Mouse (Mus musculus): ENCODE measurements around the gene Moxd2. TPM values are rescaled to one million over a fixed set of nuclear protein-coding genes. Genes with fewer than 3 reads are reported as not detected.
A peak's percentile ranks its signal among the peaks of the same experiment; 100 is the strongest.

Moxd2 gene
- polyA plus RNA-seq (2015; fragmentation: Nextera tagmentation; extraction: Ambion mirVana): not detected in 2 replicates

- ATAC-seq (ENCODE audit: insufficient read depth, low FRiP score, low read depth): no peak
- H3K4me3 ChIP-seq (replicated peaks): no peak within 1 kb of the TSS
- no peaks in the 10 kb centered on the region for H3K4me1 ChIP-seq
- no peak within 1 kb of the TSS for H3K9ac ChIP-seq
- H3K27me3 ChIP-seq (replicated peaks): no peaks in the 10 kb centered on the region
- H3K36me3 ChIP-seq: no peaks in the 10 kb centered on the region
- no peaks in the 10 kb centered on the region for H3K9me3 ChIP-seq
- no peak within 1 kb of the TSS for H3K27ac ChIP-seq
- H3K4me2 ChIP-seq: no peak within 1 kb of the TSS
- 91% methylated on average over 3 of the region's 3 CpGs for WGBS
Observed at GRCm38 (mm10) chr6:40887394-40887793, at the start of gene Moxd2. Gene Moxd2, minus strand, starts transcription at chr6:40887494.

DNA sequence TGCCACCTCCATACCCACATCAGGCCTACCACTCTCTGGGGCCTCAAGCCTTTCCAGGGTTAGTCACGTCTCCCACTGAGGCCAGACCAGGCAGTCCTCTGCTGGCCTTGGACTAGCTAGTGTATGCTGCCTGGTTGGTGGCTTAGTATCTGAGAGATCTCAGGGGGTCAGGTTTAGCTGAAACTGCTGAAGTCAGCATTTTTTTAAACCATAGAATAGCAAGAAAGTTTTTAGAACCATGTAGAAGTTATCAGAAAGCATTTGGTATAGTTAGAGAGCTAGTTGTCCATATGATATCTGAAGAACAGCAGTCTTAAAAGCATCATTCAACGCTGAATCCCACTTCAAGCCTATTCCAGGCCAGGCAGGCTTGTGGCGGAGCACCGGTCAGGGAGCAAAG, 32.7 kb upstream of the Moxd2 start:
- no peak for ATAC-seq (ENCODE audit: insufficient read depth, low FRiP score, low read depth)
- 80% methylated on average over 4 of the region's 4 CpGs for WGBS
- no peak overlapping the region for H3K9ac ChIP-seq
- H3K4me3 ChIP-seq (replicated peaks): no peak overlapping the region
- no peaks in the 10 kb centered on the region for H3K36me3 ChIP-seq
- no peaks in the 10 kb centered on the region for H3K27me3 ChIP-seq (replicated peaks)
- H3K27ac ChIP-seq: no peak overlapping the region
- no peaks in the 10 kb centered on the region for H3K4me1 ChIP-seq
- no peak overlapping the region for H3K4me2 ChIP-seq
- no peaks in the 10 kb centered on the region for H3K9me3 ChIP-seq

DNA sequence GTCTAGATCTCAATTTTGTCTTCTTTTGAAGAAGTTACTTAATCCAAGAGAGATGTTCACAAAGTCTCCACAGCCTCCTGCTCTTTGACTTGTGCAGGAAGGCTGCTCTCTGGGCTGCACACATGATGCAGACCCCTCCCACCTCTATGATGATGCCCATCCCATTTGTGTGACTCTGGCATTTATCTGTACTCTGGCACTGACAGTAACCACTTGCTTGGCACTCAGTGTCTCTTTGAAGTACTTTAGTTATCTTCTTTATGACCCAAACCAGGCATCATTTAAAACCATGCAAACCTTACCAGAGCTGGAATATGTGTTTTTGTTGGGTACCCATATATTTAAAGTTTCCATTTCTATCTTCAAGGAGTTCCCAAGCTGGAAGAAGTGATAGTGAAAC, 13.0 kb upstream of the Moxd2 start, which contains the start of gene Prss58:
Gene Prss58, minus strand, starts transcription at position 101 of the 400 bp plus-strand sequence.
- no peaks in the 10 kb centered on the region for H3K36me3 ChIP-seq
- H3K9ac ChIP-seq: no peak within 1 kb of the TSS
- H3K4me2 ChIP-seq: no peak within 1 kb of the TSS
- no peaks in the 10 kb centered on the region for H3K4me1 ChIP-seq
- no peak for ATAC-seq (ENCODE audit: insufficient read depth, low FRiP score, low read depth)
- H3K27ac ChIP-seq: no peak within 1 kb of the TSS
- H3K9me3 ChIP-seq: no peaks in the 10 kb centered on the region
- H3K27me3 ChIP-seq (replicated peaks): no peaks in the 10 kb centered on the region
- no peak within 1 kb of the TSS for H3K4me3 ChIP-seq (replicated peaks)

DNA sequence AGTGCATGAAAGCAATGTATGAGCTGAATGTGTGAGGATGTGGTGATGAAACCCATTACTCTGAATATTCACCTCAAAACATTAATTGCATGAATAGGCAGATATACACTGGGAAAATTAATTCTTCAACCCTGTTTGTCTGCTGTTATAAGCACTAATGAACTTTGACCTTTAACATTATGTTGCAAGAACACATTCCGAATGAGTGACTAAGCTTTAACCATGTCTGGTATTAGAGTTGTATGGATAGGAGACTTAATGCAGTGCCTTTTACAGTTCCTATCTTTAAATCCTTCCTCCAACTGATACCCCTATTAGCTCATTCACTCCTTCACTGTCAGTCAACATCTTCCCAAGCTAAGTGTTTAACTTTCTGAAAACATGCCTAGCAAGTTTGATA, 7.4 kb upstream of the Moxd2 start:
- Histone ChIP-seq H3K36me3 (no peaks in the 10 kb centered on the region), H3K4me3 (replicated peaks) (no peak overlapping the region), H3K9me3 (no peaks in the 10 kb centered on the region), H3K9ac (no peak overlapping the region), H3K27me3 (replicated peaks) (no peaks in the 10 kb centered on the region), H3K4me1 (no peaks in the 10 kb centered on the region), H3K4me2 (no peak overlapping the region), H3K27ac (no peak overlapping the region)
- 73% methylated on average over 1 of the region's 1 CpGs for WGBS
- no peak for ATAC-seq (ENCODE audit: insufficient read depth, low FRiP score, low read depth)

GRCm38 (mm10) chr6:40893577-40893976, 6.3 kb upstream of the Moxd2 start:
- no peak for ATAC-seq (ENCODE audit: insufficient read depth, low FRiP score, low read depth)
- no peak overlapping the region for H3K4me3 ChIP-seq (replicated peaks)
- WGBS: 36% methylated on average over 7 of the region's 7 CpGs
- H3K4me1 ChIP-seq: no peaks in the 10 kb centered on the region
- no peak overlapping the region for H3K9ac ChIP-seq
- H3K4me2 ChIP-seq: no peak overlapping the region
- H3K9me3 ChIP-seq: no peaks in the 10 kb centered on the region
- no peaks in the 10 kb centered on the region for H3K27me3 ChIP-seq (replicated peaks)
- no peaks in the 10 kb centered on the region for H3K36me3 ChIP-seq
- H3K27ac ChIP-seq: no peak overlapping the region

- ATAC-seq (ENCODE audit: insufficient read depth, low FRiP score, low read depth): no peak
Observed at GRCm38 (mm10) chr6:40891754-40892153, 4.5 kb upstream of the Moxd2 start.

GRCm38 (mm10) chr6:40890973-40891372, 3.7 kb upstream of the Moxd2 start:
- Histone ChIP-seq H3K9me3 (no peaks in the 10 kb centered on the region), H3K9ac (no peak overlapping the region), H3K4me1 (no peaks in the 10 kb centered on the region), H3K4me2 (no peak overlapping the region), H3K27me3 (replicated peaks) (no peaks in the 10 kb centered on the region), H3K27ac (no peak overlapping the region), H3K4me3 (replicated peaks) (no peak overlapping the region), H3K36me3 (no peaks in the 10 kb centered on the region)
- ATAC-seq (ENCODE audit: insufficient read depth, low FRiP score, low read depth): no peak
- WGBS: 52% methylated on average over 1 of the region's 1 CpGs

More at GRCm38 (mm10) chr6:40891754-40892153, 4.5 kb upstream of the Moxd2 start:
- Histone ChIP-seq H3K9ac (no peak overlapping the region), H3K27ac (no peak overlapping the region), H3K36me3 (no peaks in the 10 kb centered on the region), H3K4me2 (0 out of 2 replicates have a peak overlapping the region, but pooled peaks have one; percentile 13), H3K4me3 (replicated peaks) (no peak overlapping the region), H3K9me3 (no peaks in the 10 kb centered on the region), H3K4me1 (no peaks in the 10 kb centered on the region), H3K27me3 (replicated peaks) (no peaks in the 10 kb centered on the region)
- 79% methylated on average over 4 of the region's 4 CpGs for WGBS

GRCm38 (mm10) chr6:40845283-40845682, 42.0 kb downstream of the Moxd2 start:
- no peak overlapping the region for H3K4me3 ChIP-seq (replicated peaks)
- no peak overlapping the region for H3K4me2 ChIP-seq
- H3K9ac ChIP-seq: no peak overlapping the region
- no peaks in the 10 kb centered on the region for H3K36me3 ChIP-seq
- no peak for ATAC-seq (ENCODE audit: insufficient read depth, low FRiP score, low read depth)
- H3K27ac ChIP-seq: no peak overlapping the region
- H3K27me3 ChIP-seq (replicated peaks): no peaks in the 10 kb centered on the region
- no peaks in the 10 kb centered on the region for H3K9me3 ChIP-seq
- no peaks in the 10 kb centered on the region for H3K4me1 ChIP-seq

Other genes starting within 250 kb of the Moxd2 start
- not detected in 2 replicates for gene Prss58, start 12.9 kb upstream of the Moxd2 start, polyA plus RNA-seq (2015; fragmentation: Nextera tagmentation; extraction: Ambion mirVana)
- not detected in 2 replicates for gene 1700074P13Rik, start 53.1 kb upstream of the Moxd2 start, polyA plus RNA-seq (2015; fragmentation: Nextera tagmentation; extraction: Ambion mirVana)
- 0.17 and 0.24 TPM in 2 replicates for gene Gm4744, start 64.4 kb upstream of the Moxd2 start, polyA plus RNA-seq (2015; fragmentation: Nextera tagmentation; extraction: Ambion mirVana)
- gene 1810009J06Rik, start 77.3 kb upstream of the Moxd2 start, polyA plus RNA-seq (2015; fragmentation: Nextera tagmentation; extraction: Ambion mirVana): 0.45 TPM in 1 of 2 replicates, not detected in the other
- 1.0 TPM in 1 of 2 replicates, not detected in the other for gene Gm2663, start 112.0 kb upstream of the Moxd2 start, polyA plus RNA-seq (2015; fragmentation: Nextera tagmentation; extraction: Ambion mirVana)
- gene 2210010C04Rik, start 148.0 kb upstream of the Moxd2 start, polyA plus RNA-seq (2015; fragmentation: Nextera tagmentation; extraction: Ambion mirVana): 3.2 and 3.5 TPM in 2 replicates